Mouse (Mus musculus): ENCODE measurements at regions not wholly inside any gene's neighbourhood (a gene's known extent, or its start where the extent isn't known, plus 50 kb on each side); places are given as distances from the start of the nearest gene placed in this dataset.

DNA sequence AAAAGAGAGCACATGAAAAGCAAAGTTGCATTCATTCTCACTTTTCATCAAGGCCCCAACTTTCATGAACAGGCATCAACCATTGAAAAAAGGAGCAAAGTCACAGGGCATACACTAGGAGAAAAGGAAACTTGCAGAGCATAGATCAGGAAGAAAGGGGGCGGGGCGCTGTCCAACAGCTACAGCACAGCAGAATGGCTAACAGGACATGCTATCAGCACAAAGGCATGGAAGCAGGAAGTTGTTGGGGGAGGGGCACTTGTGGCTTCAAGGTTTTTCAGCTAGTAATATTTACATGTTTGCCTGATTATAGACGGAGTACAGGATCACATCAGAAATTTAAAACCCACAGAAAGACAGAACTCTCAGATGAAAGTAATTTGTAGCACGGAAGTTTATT is 268.7 kb downstream of the Cd47 start:
- 76% methylated on average over 4 of the region's 4 CpGs for WGBS
- ATAC-seq (ENCODE audit: low FRiP score): no peak
- H3K36me3 ChIP-seq: no peaks in the 10 kb centered on the region
- H3K4me1 ChIP-seq: no peaks in the 10 kb centered on the region; the same call in 1 of the 2 replicates
- H3K9ac ChIP-seq: no peak overlapping the region
- H3K9me3 ChIP-seq (replicated peaks): no peaks in the 10 kb centered on the region
- no peak overlapping the region for H3K4me3 ChIP-seq
- no peak overlapping the region for H3K27ac ChIP-seq
- no peaks in the 10 kb centered on the region for H3K27me3 ChIP-seq
- H3K4me2 ChIP-seq (replicated peaks): no peak overlapping the region

DNA sequence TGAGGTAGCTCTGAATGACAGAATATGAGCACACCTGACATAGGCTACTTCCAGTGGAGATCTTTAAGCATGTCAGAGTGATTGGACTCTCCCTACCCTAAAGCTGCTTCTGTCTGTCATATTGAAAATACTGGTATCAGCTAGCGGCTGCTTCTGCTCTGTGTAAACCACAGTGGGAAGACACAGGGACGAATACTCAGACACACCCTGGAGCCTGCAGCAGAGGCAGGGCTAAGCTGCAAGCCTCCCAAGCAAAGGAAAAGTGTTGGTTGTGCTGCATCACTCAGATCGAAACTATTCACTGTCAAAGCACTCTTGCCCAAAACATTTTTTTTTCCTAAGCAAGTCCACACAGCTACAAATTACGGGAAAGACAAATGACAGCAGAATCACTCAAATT is 270.4 kb downstream of the Cd47 start:
- H3K9me3 ChIP-seq (replicated peaks): no peaks in the 10 kb centered on the region
- ATAC-seq (ENCODE audit: low FRiP score): no peak
- 81% methylated on average over 4 of the region's 4 CpGs for WGBS

DNA sequence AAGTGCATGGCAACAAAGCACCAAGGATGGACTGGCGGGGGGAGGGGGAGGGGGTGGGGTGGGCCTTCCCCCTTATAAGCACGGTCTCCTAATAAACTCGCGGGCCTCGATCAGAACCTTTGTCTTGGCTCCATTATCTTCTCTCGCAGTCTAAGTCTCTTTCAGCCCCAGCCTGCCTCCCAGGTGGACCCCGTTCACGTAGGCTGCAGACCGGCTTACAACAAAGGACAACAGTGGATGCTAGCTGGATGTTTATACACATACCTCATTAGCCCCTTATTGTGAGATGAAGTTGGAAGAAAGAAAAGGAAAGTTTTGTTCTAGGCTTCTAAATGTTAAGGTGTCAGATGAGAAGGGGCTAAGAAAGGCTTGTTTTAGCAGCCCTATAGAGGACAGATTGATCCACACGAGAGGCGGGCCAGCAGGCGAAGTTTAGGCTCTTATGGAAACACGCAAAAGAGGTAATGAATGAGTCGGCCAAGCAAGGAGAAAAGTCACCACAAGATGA is 272.6 kb downstream of the Cd47 start:
- no peaks in the 10 kb centered on the region; the same call in 1 of the 2 replicates for H3K4me1 ChIP-seq
- WGBS: 32% methylated on average over 14 of the region's 14 CpGs
- peak overlapping the region; percentile 45 for H3K4me2 ChIP-seq (replicated peaks)
- H3K27ac ChIP-seq: no peak overlapping the region
- H3K9me3 ChIP-seq (replicated peaks): no peaks in the 10 kb centered on the region
- peak; percentile 48; the same call in 1 of the 2 replicates for ATAC-seq (ENCODE audit: low FRiP score)
- H3K36me3 ChIP-seq: no peaks in the 10 kb centered on the region
- no peaks in the 10 kb centered on the region for H3K27me3 ChIP-seq
- 0 out of 2 replicates have a peak overlapping the region, but pooled peaks have one; percentile 38 for H3K9ac ChIP-seq
- peak overlapping the region; percentile 6; the same call in 1 of the 2 replicates for H3K4me3 ChIP-seq

More for the DNA sequence above, 270.4 kb downstream of the Cd47 start:
- no peak overlapping the region for H3K4me3 ChIP-seq
- no peak overlapping the region for H3K4me2 ChIP-seq (replicated peaks)
- no peaks in the 10 kb centered on the region for H3K27me3 ChIP-seq
- no peak overlapping the region for H3K9ac ChIP-seq
- H3K27ac ChIP-seq: no peak overlapping the region
- no peaks in the 10 kb centered on the region for H3K36me3 ChIP-seq
- H3K4me1 ChIP-seq: no peaks in the 10 kb centered on the region; the same call in 1 of the 2 replicates

DNA sequence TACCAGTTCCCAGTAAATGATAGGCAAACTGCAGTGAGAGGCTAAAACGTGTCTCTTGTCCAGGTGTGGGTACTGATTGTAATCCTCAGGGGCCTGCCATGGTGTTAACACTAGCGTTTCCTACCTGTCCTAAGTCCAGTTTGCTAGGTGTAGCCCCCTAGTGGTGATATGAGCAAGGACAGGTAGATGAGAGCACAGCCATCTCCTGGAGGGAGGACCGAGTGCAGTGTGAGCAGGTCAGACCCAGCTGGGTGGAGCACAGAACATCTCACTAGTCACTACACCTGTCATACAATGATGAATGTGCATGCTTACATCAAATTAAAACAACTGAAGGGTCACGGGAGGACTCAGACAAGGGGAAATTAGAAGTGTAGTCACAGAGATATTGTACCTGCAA is 273.6 kb downstream of the Cd47 start:
- H3K4me1 ChIP-seq: no peaks in the 10 kb centered on the region; the same call in 1 of the 2 replicates
- no peak overlapping the region for H3K27ac ChIP-seq
- no peak overlapping the region for H3K9ac ChIP-seq
- 75% methylated on average over 4 of the region's 4 CpGs for WGBS
- 0 out of 2 replicates have a peak, but pooled peaks have one; percentile 9 for ATAC-seq (ENCODE audit: low FRiP score)
- H3K9me3 ChIP-seq (replicated peaks): no peaks in the 10 kb centered on the region
- no peak overlapping the region for H3K4me2 ChIP-seq (replicated peaks)
- no peaks in the 10 kb centered on the region for H3K36me3 ChIP-seq
- no peak overlapping the region for H3K4me3 ChIP-seq
- H3K27me3 ChIP-seq: no peaks in the 10 kb centered on the region

DNA sequence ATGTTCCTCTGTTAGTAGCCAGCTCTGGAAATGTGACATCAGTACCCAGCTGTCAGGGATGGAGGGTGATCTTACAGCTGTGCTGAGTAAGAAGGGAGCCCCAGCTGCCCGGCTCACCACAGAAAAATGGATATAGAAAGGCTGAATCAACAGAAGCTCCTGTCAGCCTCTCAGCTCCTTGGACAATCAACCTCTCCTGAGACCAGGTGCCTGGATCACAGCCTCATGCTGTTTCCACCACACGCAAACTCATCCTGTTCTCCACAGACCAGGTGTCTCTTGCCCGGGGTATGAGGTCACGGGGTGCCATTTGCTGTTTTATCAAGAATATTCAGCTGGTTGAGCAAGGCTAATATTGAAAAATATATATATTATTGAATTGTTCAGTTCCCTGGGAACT is 275.3 kb downstream of the Cd47 start:
- ATAC-seq (ENCODE audit: low FRiP score): no peak
- no peaks in the 10 kb centered on the region for H3K9me3 ChIP-seq (replicated peaks)
- no peak overlapping the region for H3K9ac ChIP-seq
- no peaks in the 10 kb centered on the region for H3K36me3 ChIP-seq
- no peak overlapping the region for H3K4me3 ChIP-seq
- no peaks in the 10 kb centered on the region for H3K27me3 ChIP-seq
- no peaks in the 10 kb centered on the region; the same call in 1 of the 2 replicates for H3K4me1 ChIP-seq
- H3K27ac ChIP-seq: no peak overlapping the region
- no peak overlapping the region for H3K4me2 ChIP-seq (replicated peaks)
- 75% methylated on average over 4 of the region's 4 CpGs for WGBS

DNA sequence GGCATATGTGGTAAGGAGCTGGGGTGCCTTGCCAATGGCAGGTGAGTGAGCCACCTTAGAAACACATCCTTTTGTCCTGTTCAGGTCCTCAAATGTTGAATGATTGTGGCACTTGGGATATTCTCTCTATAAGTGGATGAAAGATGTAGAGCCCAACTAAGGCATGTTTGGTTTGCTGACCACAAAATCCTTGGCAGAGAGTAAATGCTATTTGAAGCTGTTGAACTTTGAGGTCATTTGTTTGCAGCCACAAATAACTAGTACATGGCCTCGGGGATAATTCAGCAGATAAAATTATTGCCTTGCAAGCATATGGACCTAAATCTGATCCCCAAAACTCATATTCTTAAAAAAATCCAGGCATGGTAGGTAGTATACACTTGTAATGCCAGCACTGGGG is 281.2 kb downstream of the Cd47 start:
- WGBS: 83% methylated on average over 1 of the region's 1 CpGs

DNA sequence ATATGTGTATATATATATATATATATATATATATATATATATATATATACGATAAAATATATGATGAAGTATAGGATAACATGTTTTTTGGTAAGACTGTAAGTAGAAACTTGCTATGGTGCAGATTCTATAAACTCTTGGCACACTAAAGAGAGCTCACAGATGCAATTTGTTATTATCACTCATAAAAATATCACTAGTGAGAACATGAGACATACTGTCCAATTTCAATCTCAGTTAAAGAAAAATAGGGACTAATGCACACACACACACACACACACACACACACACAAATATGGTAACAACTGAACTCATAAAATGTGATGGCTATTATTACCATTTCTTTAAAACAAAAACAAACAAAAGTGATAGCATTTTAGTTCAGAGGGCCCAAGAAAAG is 292.0 kb downstream of the Cd47 start:
- H3K4me2 ChIP-seq (replicated peaks): no peak overlapping the region
- no peak overlapping the region for H3K9ac ChIP-seq
- H3K4me1 ChIP-seq: no peaks in the 10 kb centered on the region
- H3K27ac ChIP-seq: no peak overlapping the region
- H3K9me3 ChIP-seq (replicated peaks): no peaks in the 10 kb centered on the region
- H3K27me3 ChIP-seq: no peaks in the 10 kb centered on the region
- H3K4me3 ChIP-seq: no peak overlapping the region
- WGBS: 82% methylated on average over 1 of the region's 1 CpGs
- no peaks in the 10 kb centered on the region for H3K36me3 ChIP-seq
- ATAC-seq (ENCODE audit: low FRiP score): no peak

More for the DNA sequence above, 281.2 kb downstream of the Cd47 start:
- H3K9ac ChIP-seq: no peak overlapping the region
- H3K4me3 ChIP-seq: no peak overlapping the region
- no peaks in the 10 kb centered on the region for H3K4me1 ChIP-seq
- no peak overlapping the region for H3K4me2 ChIP-seq (replicated peaks)
- no peak overlapping the region for H3K27ac ChIP-seq
- ATAC-seq (ENCODE audit: low FRiP score): no peak
- H3K27me3 ChIP-seq: no peaks in the 10 kb centered on the region
- H3K9me3 ChIP-seq (replicated peaks): no peaks in the 10 kb centered on the region
- H3K36me3 ChIP-seq: no peaks in the 10 kb centered on the region

DNA sequence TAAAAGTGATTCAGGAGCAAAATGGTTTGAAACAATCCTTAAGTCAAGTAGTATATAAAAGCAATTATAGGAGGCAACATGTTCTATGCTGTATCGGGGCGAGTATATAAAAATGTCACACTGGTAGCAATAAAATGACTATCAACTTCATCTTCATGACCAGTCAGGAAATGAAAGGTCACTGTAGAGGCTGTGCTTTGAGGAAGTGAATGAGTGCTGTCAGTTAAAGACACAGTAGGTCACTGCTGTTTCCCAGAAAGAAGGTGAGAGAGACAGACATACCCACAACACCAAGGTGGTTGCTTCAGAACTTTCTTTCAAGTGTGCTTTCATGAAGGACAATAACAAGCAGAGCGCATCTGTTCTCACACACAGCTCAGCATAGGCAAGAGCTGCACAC is 292.4 kb downstream of the Cd47 start:
- Histone ChIP-seq H3K36me3 (no peaks in the 10 kb centered on the region), H3K27me3 (no peaks in the 10 kb centered on the region), H3K4me3 (no peak overlapping the region), H3K9ac (no peak overlapping the region), H3K4me1 (no peaks in the 10 kb centered on the region), H3K4me2 (replicated peaks) (no peak overlapping the region), H3K9me3 (replicated peaks) (no peaks in the 10 kb centered on the region), H3K27ac (no peak overlapping the region)
- WGBS: 89% methylated on average over 3 of the region's 3 CpGs
- ATAC-seq (ENCODE audit: low FRiP score): no peak

DNA sequence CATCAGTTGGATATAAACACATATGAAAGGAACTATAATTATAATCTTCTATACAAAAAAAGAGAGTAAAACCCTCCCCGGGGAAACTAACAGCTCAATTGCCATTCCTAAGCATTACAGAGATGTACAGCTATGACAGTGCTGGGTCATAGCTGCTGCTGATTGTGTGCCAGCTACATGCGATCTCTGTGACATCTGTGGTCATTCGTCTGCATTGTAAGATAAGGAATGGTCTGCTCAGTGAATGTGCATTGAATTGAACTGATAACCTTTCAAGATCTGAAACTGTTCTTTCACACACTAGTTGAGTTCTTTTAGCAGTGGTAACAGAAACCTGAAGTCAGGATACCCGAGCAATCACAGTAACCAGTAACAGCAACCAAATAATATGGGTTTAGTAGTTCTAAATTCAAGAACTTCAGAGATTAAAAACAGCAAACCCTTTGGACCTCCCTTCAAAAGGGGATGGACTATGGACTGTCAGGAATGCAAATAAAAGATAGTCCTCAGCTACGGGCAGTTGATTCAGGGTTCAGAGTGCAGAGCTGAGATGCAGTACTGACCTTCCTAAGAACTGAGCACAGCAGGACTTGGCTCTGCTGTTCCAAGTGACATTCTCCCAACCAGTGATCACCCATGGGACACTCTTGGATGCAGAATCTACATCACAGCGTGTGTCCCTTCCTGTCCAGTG is 295.7 kb downstream of the Cd47 start:
- Histone ChIP-seq H3K9ac (no peak overlapping the region), H3K9me3 (replicated peaks) (no peaks in the 10 kb centered on the region), H3K27me3 (no peaks in the 10 kb centered on the region), H3K36me3 (no peaks in the 10 kb centered on the region), H3K27ac (no peak overlapping the region), H3K4me3 (no peak overlapping the region), H3K4me1 (no peaks in the 10 kb centered on the region), H3K4me2 (replicated peaks) (no peak overlapping the region)
- WGBS: 80% methylated on average over 6 of the region's 6 CpGs
- no peak for ATAC-seq (ENCODE audit: low FRiP score)

DNA sequence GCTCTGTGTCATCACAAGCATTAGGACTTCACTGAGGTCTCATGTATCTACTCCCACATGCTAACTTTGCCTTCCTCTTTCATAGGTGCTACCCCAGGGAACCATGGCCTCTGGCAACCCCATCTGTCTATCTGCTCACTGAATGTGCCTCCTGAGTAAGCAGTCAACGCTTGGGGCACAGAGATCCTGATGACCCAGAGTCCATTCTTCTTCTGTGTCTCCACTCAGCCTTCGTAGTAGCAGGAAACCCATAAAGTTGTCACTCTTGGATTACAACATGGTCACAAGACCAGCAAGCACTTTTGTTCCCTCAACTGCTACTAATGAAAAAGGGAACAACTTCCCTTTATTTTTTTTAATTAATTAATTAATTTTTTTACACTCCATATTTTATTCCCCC is 296.2 kb downstream of the Cd47 start:
- no peak overlapping the region for H3K4me2 ChIP-seq (replicated peaks)
- no peak overlapping the region for H3K27ac ChIP-seq
- no peak overlapping the region for H3K4me3 ChIP-seq
- no peak overlapping the region for H3K9ac ChIP-seq
- H3K36me3 ChIP-seq: no peaks in the 10 kb centered on the region
- no peaks in the 10 kb centered on the region for H3K27me3 ChIP-seq
- WGBS: 89% methylated on average over 2 of the region's 2 CpGs
- no peaks in the 10 kb centered on the region for H3K4me1 ChIP-seq
- H3K9me3 ChIP-seq (replicated peaks): no peaks in the 10 kb centered on the region
- no peak for ATAC-seq (ENCODE audit: low FRiP score)

DNA sequence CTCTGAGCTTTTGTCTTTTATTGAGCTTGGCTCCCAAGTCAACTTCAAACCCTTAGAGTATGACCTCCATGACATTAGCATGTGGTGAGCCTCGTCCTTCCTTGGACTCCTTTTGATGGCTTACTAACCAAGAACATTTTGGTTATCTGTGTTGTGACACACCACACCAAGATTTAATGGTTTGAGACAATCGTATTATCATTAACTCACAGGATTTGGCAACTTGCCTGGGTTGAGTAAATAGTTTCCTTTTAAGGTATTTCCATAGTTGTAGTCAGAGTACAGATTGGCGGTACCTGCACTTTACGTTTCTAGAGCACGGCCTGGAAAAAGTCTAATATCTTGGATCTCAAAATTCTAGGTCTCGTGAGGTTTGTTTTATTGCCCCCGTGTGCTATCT is 303.0 kb downstream of the Cd47 start:
- WGBS: 93% methylated on average over 7 of the region's 7 CpGs
- no peak for ATAC-seq (ENCODE audit: low FRiP score)
- no peak overlapping the region for H3K9ac ChIP-seq
- H3K9me3 ChIP-seq (replicated peaks): no peaks in the 10 kb centered on the region
- no peak overlapping the region for H3K4me3 ChIP-seq
- H3K4me2 ChIP-seq (replicated peaks): no peak overlapping the region
- no peaks in the 10 kb centered on the region for H3K4me1 ChIP-seq
- no peak overlapping the region for H3K27ac ChIP-seq
- no peaks in the 10 kb centered on the region for H3K27me3 ChIP-seq
- H3K36me3 ChIP-seq: no peaks in the 10 kb centered on the region

DNA sequence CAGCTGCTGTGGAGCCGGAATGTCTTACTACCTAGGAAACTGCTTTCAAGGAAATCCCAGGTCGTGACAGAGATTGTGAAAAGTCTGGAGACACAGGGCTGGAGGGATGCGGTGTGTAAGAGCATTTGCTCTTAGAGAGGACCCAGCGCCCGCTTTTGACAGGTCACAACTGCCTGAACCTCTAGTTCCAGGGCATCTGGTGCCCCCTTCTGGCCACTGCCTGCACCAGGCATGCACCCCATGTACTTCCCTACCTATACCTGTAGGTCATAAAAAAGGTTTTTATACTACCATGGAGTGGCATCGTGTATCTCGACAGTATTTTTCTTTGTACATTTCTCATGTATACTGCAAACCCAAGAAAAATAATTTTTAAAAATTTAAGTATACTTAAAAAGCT is 314.0 kb downstream of the Bbx start:
- no peak overlapping the region for H3K27ac ChIP-seq
- 93% methylated on average over 7 of the region's 7 CpGs for WGBS
- no peak overlapping the region for H3K4me2 ChIP-seq (replicated peaks)
- ATAC-seq (ENCODE audit: low FRiP score): no peak
- H3K27me3 ChIP-seq: no peaks in the 10 kb centered on the region
- no peaks in the 10 kb centered on the region for H3K36me3 ChIP-seq
- H3K4me1 ChIP-seq: no peaks in the 10 kb centered on the region
- no peaks in the 10 kb centered on the region for H3K9me3 ChIP-seq (replicated peaks)
- H3K4me3 ChIP-seq: no peak overlapping the region
- H3K9ac ChIP-seq: no peak overlapping the region

DNA sequence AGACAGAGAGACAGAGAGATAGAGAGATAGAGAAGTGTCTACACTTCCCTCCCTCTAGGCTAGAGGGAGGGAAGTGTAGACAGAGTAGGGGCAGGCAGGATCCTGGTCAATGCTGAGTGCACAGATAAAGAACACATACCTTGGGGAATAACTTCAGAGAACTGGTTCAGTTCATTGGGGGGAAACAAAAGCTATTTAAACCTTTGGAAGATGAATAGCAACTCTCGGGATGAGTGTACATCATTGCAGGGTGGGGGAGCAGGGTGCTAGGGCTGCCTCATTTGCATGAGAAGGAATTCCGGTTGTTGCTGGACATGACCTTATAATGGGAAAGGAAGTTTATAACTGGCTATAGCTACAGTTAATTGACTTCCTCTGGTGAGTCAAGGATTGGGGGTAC is 309.7 kb downstream of the Bbx start:
- Histone ChIP-seq H3K27ac (no peak overlapping the region), H3K9me3 (replicated peaks) (no peaks in the 10 kb centered on the region), H3K27me3 (no peaks in the 10 kb centered on the region), H3K36me3 (no peaks in the 10 kb centered on the region), H3K9ac (no peak overlapping the region), H3K4me2 (replicated peaks) (no peak overlapping the region), H3K4me3 (no peak overlapping the region), H3K4me1 (no peaks in the 10 kb centered on the region)
- 65% methylated on average over 2 of the region's 2 CpGs for WGBS
- ATAC-seq (ENCODE audit: low FRiP score): no peak
